Mouse (Mus musculus) midbrain, embryonic 14.5 days (tissue): ENCODE results near the gene Gm21294. TPM values are rescaled to one million over a fixed set of nuclear protein-coding genes. Genes with fewer than 3 reads are reported as not detected.
"Not testable (repeated sequence)": the region's sequence is repeated elsewhere in the genome, so short reads cannot be mapped to it uniquely, and the experiment has no call there.

Experiments used
- ATAC-seq: fragments of 200-750 bp; cut with Nextera tagmentation; 2 replicates; pipeline ENCODE4 v1.8.0; 2017; ENCODE audit warnings: moderate number of reproducible peaks, moderate library complexity; ENCODE audit not compliant: low FRiP score, low TSS enrichment
- DNase-seq: peaks from one replicate; pipeline ENCODE4 v3.0.0-alpha.2; 2015
- H3K27ac ChIP-seq: fragments of 300-500 bp; sonication (generic); replicated peaks from 2 replicates; pipeline ENCODE4 v1.5.1; 2014; ENCODE audit warnings: mild to moderate bottlenecking, low read depth, low read length, moderate library complexity
- H3K27me3 ChIP-seq: fragments of 300-500 bp; sonication (generic); 2 replicates; pipeline ENCODE4 v1.6.1; 2014; ENCODE audit warnings: low read length, control low read depth, mixed read lengths; ENCODE audit not compliant: control insufficient read depth, insufficient read depth
- H3K36me3 ChIP-seq: fragments of 300-500 bp; sonication (generic); 2 replicates; pipeline ENCODE4 v1.6.1; 2014; ENCODE audit warnings: low read length, control low read depth; ENCODE audit not compliant: control insufficient read depth, insufficient read depth
- H3K4me1 ChIP-seq: fragments of 300-500 bp; sonication (generic); 2 replicates; pipeline ENCODE4 v1.6.1; 2014; ENCODE audit warnings: mild to moderate bottlenecking, antibody characterized with exemption, low read length, control low read depth; ENCODE audit not compliant: control insufficient read depth, insufficient read depth
- H3K4me2 ChIP-seq: fragments of 300-500 bp; sonication (generic); 2 replicates; pipeline ENCODE4 v1.6.1; 2014; ENCODE audit warnings: mild to moderate bottlenecking, low read length, moderate library complexity
- H3K4me3 ChIP-seq: fragments of 300-500 bp; sonication (generic); replicated peaks from 2 replicates; pipeline ENCODE4 v1.5.1; 2014; ENCODE audit warnings: low read depth, low read length
- H3K9ac ChIP-seq: fragments of 300-500 bp; sonication (generic); replicated peaks from 2 replicates; pipeline ENCODE4 v1.6.1; 2014; ENCODE audit warnings: mild to moderate bottlenecking, low read length, moderate library complexity
- H3K9me3 ChIP-seq: fragments of 300-500 bp; sonication (generic); 2 replicates; pipeline ENCODE4 v1.6.1; 2016; ENCODE audit warnings: low read length, control low read depth, mixed read lengths; ENCODE audit not compliant: control insufficient read depth
- WGBS: fragments of 180-500 bp; shearing (Covaris S2); extraction: QIAGEN DNeasy Blood & Tissue Kit; methylation state at CpG from one replicate; pipeline ENCODE4 v1.1.7; 2014; 5-methylcytosine and 5-hydroxymethylcytosine counted together
- polyA plus RNA-seq: library from polyadenylated mRNA; unstranded; fragments of >200 nt; fragmentation: Nextera tagmentation; extraction: Ambion mirVana; gene quantifications from 2 replicates; pipeline ENCODE4 v1.2.1, GENCODE M21; 2014

Gene Gm21294
- polyA plus RNA-seq = not detected in 2 replicates

GRCm38 (mm10) chrY:89052506-89052905, at the start of gene Gm21294:
Gene Gm21294 (plus strand): TSS chrY:89052806.
- not testable (repeated sequence) for H3K27me3 ChIP-seq, ATAC-seq, H3K4me2 ChIP-seq, H3K9ac ChIP-seq, H3K4me3 ChIP-seq, H3K27ac ChIP-seq, H3K4me1 ChIP-seq, DNase-seq, H3K9me3 ChIP-seq, H3K36me3 ChIP-seq
- no CpG with 5 or more reads among the region's 5 CpGs for WGBS

- H3K9ac ChIP-seq, H3K27ac ChIP-seq, H3K4me3 ChIP-seq, DNase-seq, H3K27me3 ChIP-seq, H3K9me3 ChIP-seq, H3K36me3 ChIP-seq, ATAC-seq, H3K4me2 ChIP-seq, H3K4me1 ChIP-seq: not testable (repeated sequence)
- WGBS = 100% methylated on average over 3 of the region's 21 CpGs
These were observed 73.6 kb downstream of the Gm21294 start for GRCm38 (mm10) chrY:89126246-89126645.
